In the genomic region with DNA sequence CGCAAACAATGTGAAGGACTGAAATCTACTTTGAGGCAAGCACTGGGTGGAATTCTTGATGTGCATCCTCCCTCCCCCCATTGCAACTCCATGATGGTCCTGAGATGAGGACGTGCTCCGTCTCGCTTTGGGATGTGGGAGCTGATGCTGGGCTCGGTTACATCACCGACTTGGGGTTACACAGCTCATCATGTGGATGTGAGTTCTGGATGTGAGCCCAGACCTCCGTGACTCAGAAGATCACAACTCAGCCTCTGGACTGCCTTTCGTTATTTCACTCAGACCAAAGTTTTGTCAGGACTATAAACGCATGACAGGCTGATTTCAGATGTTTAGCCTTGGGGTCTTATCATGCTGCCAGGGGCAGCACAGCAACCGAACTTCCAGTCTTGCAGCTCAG, we compare ENCODE assay signal across 7 mouse cellular contexts. TPM values are rescaled to one million over a fixed set of nuclear protein-coding genes. Genes with fewer than 3 reads are reported as not detected.
DNase-seq lines count a peak whose midpoint lies in the region; ATAC-seq and TF ChIP-seq lines count a peak whose summit lies in the region.

No protein-coding gene starts in this region.

- H3K9ac ChIP-seq in neural tube, embryonic 15.5 days (replicated peaks), result no peak overlapping the region

- intact Hi-C loops in gastrocnemius, postnatal 14 days (cut with DNase I; ENCODE audit: low total_unique reads), result no loop called here

- H3ac ChIP-seq in C2C12 (ENCODE audit: control insufficient read depth, insufficient read length, low read depth), result no peak overlapping the region

- no peak overlapping the region for H3K4me3 ChIP-seq in C2C12 (ENCODE audit: insufficient read depth, poor library complexity, severe bottlenecking)
- no peak overlapping the region for H3K4me3 ChIP-seq in neural tube, embryonic 15.5 days (replicated peaks)

- no peaks in the 10 kb centered on the region for H3K27me3 ChIP-seq in C2C12 (ENCODE audit: control insufficient read depth, insufficient read depth, insufficient read length)
- no peaks in the 10 kb centered on the region for H3K27me3 ChIP-seq in neural tube, embryonic 15.5 days (replicated peaks)

- no peak overlapping the region for H3K4me2 ChIP-seq in neural tube, embryonic 15.5 days

- DNase-seq in 3134 (ENCODE audit: extremely low read depth, insufficient read length, low spot score), result peak; percentile 70
- peak; percentile 75 for DNase-seq in gastrocnemius, postnatal 14 days
- DNase-seq in kidney, postnatal 36 days, result peak; percentile 66 to 73
- no peak for DNase-seq in spleen, adult 12 weeks (ENCODE audit: low spot score)

- 84% methylated on average over 10 of the region's 10 CpGs for WGBS in neural tube, embryonic 15.5 days

- no peaks in the 10 kb centered on the region for H3K36me3 ChIP-seq in C2C12 (ENCODE audit: control insufficient read depth, insufficient read depth)
- no peaks in the 10 kb centered on the region for H3K36me3 ChIP-seq in neural tube, embryonic 15.5 days

- H3K27ac ChIP-seq in neural tube, embryonic 15.5 days (replicated peaks), result no peak overlapping the region

- no peak for TF ChIP-seq CTCF in C2C12 (IDR thresholded peaks at IDR 0.05; ENCODE audit: control insufficient read depth, insufficient read depth, insufficient read length)

- peaks cover 23% of the 10 kb centered on the region for H3K4me1 ChIP-seq in neural tube, embryonic 15.5 days

- H3K79me3 ChIP-seq in C2C12 (ENCODE audit: low read depth), result no peaks in the 10 kb centered on the region

- no peaks in the 10 kb centered on the region for H3K9me3 ChIP-seq in neural tube, embryonic 15.5 days (replicated peaks)

- no peak for ATAC-seq in erythroid progenitor cell, adult 5-6 weeks (replicated peaks; ENCODE audit: low FRiP score, poor library complexity, severe bottlenecking)
- ATAC-seq in neural tube, embryonic 15.5 days (ENCODE audit: low FRiP score), result no peak

- no peaks in the 10 kb centered on the region for H3K79me2 ChIP-seq in C2C12 (ENCODE audit: control insufficient read depth, insufficient read depth)

TF ChIP-seq in C2C12, 6 proteins besides CTCF, POLR2A, EP300 and RAD21:
- no peak for TF ChIP-seq MYOD1 (IDR thresholded peaks at IDR 0.05; ENCODE audit: control insufficient read depth, insufficient read length, low read depth)
- TF ChIP-seq CEBPB (IDR thresholded peaks at IDR 0.05; ENCODE audit: low read depth), result peak; percentile 82
- TF ChIP-seq FOSL1 (IDR thresholded peaks at IDR 0.05; ENCODE audit: insufficient read depth, low read length, poor library complexity, severe bottlenecking), result no peak
- no peak for TF ChIP-seq MYOG (IDR thresholded peaks at IDR 0.05; ENCODE audit: control insufficient read depth, extremely low read depth, insufficient read length)
- no peak for TF ChIP-seq MAX (IDR thresholded peaks at IDR 0.05)
- TF ChIP-seq USF1 (IDR thresholded peaks at IDR 0.05; ENCODE audit: low read depth), result peak; percentile 13

RNA-seq across cellular contexts. Expression of a gene that starts 4.3 kb away (rescaled TPM):
- 0.66 TPM for polyA plus RNA-seq in C2C12 (2012; fragmentation: generic; extraction: Trizol)
- total RNA-seq in gastrocnemius, postnatal 14 days (2021), result under 1 TPM; 0.40 to 0.76 TPM
- total RNA-seq in erythroid progenitor cell, adult 5-6 weeks (2015; ENCODE audit: low replicate concordance), result 23.4 and 36.0 TPM in 2 replicates
- total RNA-seq in erythroid progenitor cell, adult 5-6 weeks (2017; ENCODE audit: low replicate concordance), result 4.4 and 5.0 TPM in 2 replicates
- polyA plus RNA-seq in neural tube, embryonic 15.5 days (2015; fragmentation: Nextera tagmentation; extraction: Ambion mirVana), result 32.3 and 37.1 TPM in 2 replicates
